12 mouse cellular contexts compared by ENCODE assay signal in genomic region chr2:156716683-156717082, GRCm38 (mm10). TPM values are rescaled to one million over a fixed set of nuclear protein-coding genes. Genes with fewer than 3 reads are reported as not detected.
A peak's percentile ranks its signal among the peaks of the same experiment; 100 is the strongest.
DNase-seq lines count a peak whose midpoint lies in the region; ATAC-seq lines count a peak whose summit lies in the region.
"Had no signal": no experiment of that assay in that cellular context is flagged by ENCODE, and none has a peak within 500 bp of the region (broad histone marks: within the 10 kb centered on the region; RNA-seq: fewer than 3 reads in every experiment).

No protein-coding gene starts in this region.

- ATAC-seq in heart, embryonic 14.5 days (ENCODE audit: insufficient number of reproducible peaks, insufficient read depth, low FRiP score, low read depth), result no peak
- no peak for ATAC-seq in limb, embryonic 12.5 days (ENCODE audit: insufficient number of reproducible peaks, insufficient read depth, low FRiP score, low TSS enrichment, low read depth)
- no peak for ATAC-seq in forebrain, embryonic 16.5 days
- ATAC-seq: intestine, embryonic 16.5 days; Patski had no signal

- no peak overlapping the region for H3K27ac ChIP-seq in heart, embryonic 14.5 days (replicated peaks in 1 of 2; ENCODE audit: control insufficient read depth in 1 of 2, insufficient read depth in 1 of 2, low read depth in 2 of 2, low read length in 2 of 2)
- no peak overlapping the region for H3K27ac ChIP-seq in limb, embryonic 12.5 days
- no peak overlapping the region for H3K27ac ChIP-seq in limb, embryonic 10.5 days
- no peak overlapping the region; the same call in 1 of the 2 replicates for H3K27ac ChIP-seq in forebrain, embryonic 16.5 days (ENCODE audit: low read length)

- no peaks in the 10 kb centered on the region for H3K27me3 ChIP-seq in heart, embryonic 14.5 days (ENCODE audit: control insufficient read depth, insufficient read depth, low read length)
- H3K27me3 ChIP-seq in limb, embryonic 12.5 days, result no peaks in the 10 kb centered on the region
- H3K27me3 ChIP-seq in limb, embryonic 10.5 days (ENCODE audit: low read depth, poor library complexity, severe bottlenecking), result no peaks in the 10 kb centered on the region
- H3K27me3 ChIP-seq in forebrain, embryonic 16.5 days (replicated peaks; ENCODE audit: control insufficient read depth, insufficient read depth, low read length), result no peaks in the 10 kb centered on the region
- H3K27me3 ChIP-seq: CH12.LX, Patski had no signal

- peaks cover 29 to 36% of the 10 kb centered on the region in 2 experiments for H3K4me1 ChIP-seq in heart, embryonic 14.5 days (ENCODE audit: control insufficient read depth in 2 of 2, insufficient read depth in 2 of 2, low read length in 2 of 2)
- peaks cover 34% of the 10 kb centered on the region for H3K4me1 ChIP-seq in limb, embryonic 12.5 days (replicated peaks)
- H3K4me1 ChIP-seq in limb, embryonic 10.5 days, result peaks cover 36% of the 10 kb centered on the region
- H3K4me1 ChIP-seq in forebrain, embryonic 16.5 days (replicated peaks; ENCODE audit: control insufficient read depth, insufficient read depth, low read length), result peaks cover 25% of the 10 kb centered on the region

- H3K9me3 ChIP-seq in heart, embryonic 14.5 days (ENCODE audit: control insufficient read depth, low read length), result no peaks in the 10 kb centered on the region
- no peaks in the 10 kb centered on the region for H3K9me3 ChIP-seq in limb, embryonic 12.5 days
- H3K9me3 ChIP-seq in limb, embryonic 10.5 days (replicated peaks), result no peaks in the 10 kb centered on the region
- H3K9me3 ChIP-seq in forebrain, embryonic 16.5 days (ENCODE audit: control insufficient read depth, low read length), result no peaks in the 10 kb centered on the region

- 68% methylated on average over 6 of the region's 6 CpGs for WGBS in heart, embryonic 14.5 days
- 77% methylated on average over 6 of the region's 6 CpGs for WGBS in limb, embryonic 12.5 days
- 83% methylated on average over 6 of the region's 6 CpGs for WGBS in limb, embryonic 10.5 days
- 77% methylated on average over 6 of the region's 6 CpGs for WGBS in forebrain, embryonic 16.5 days

- H3K36me3 ChIP-seq in heart, embryonic 14.5 days (ENCODE audit: control insufficient read depth, insufficient read depth, low read length), result no peaks in the 10 kb centered on the region; the same call in 1 of the 2 replicates
- 0 out of 2 replicates have a peak, but pooled peaks cover 4% of the 10 kb centered on the region for H3K36me3 ChIP-seq in limb, embryonic 12.5 days
- no peaks in the 10 kb centered on the region for H3K36me3 ChIP-seq in limb, embryonic 10.5 days
- no peaks in the 10 kb centered on the region for H3K36me3 ChIP-seq in forebrain, embryonic 16.5 days (ENCODE audit: control insufficient read depth, insufficient read depth)

- peak overlapping the region; percentile 62 for H3K4me2 ChIP-seq in heart, embryonic 14.5 days (ENCODE audit: low read length)
- H3K4me2 ChIP-seq in limb, embryonic 12.5 days, result 0 out of 2 replicates have a peak overlapping the region, but pooled peaks have one; percentile 48
- H3K4me2 ChIP-seq in forebrain, embryonic 16.5 days (ENCODE audit: low read length), result 0 out of 2 replicates have a peak overlapping the region, but pooled peaks have one; percentile 11

- no peak overlapping the region; the same call in 1 of the 2 replicates for H3K9ac ChIP-seq in heart, embryonic 14.5 days (ENCODE audit: low read length)
- no peak overlapping the region for H3K9ac ChIP-seq in limb, embryonic 12.5 days (replicated peaks)
- no peak overlapping the region for H3K9ac ChIP-seq in forebrain, embryonic 16.5 days (replicated peaks; ENCODE audit: low read depth, low read length)

- no peak overlapping the region for H3K4me3 ChIP-seq in heart, embryonic 14.5 days (ENCODE audit: control insufficient read depth in 1 of 2, insufficient read depth in 1 of 2, low read depth in 1 of 2, low read length in 2 of 2)
- H3K4me3 ChIP-seq in limb, embryonic 12.5 days (replicated peaks), result no peak overlapping the region
- H3K4me3 ChIP-seq in limb, embryonic 10.5 days, result no peak overlapping the region
- H3K4me3 ChIP-seq in forebrain, embryonic 16.5 days (replicated peaks; ENCODE audit: low read length), result no peak overlapping the region
- H3K4me3 ChIP-seq: erythroblast, embryonic 14.5 days had no signal

- no peak for DNase-seq in heart, adult 18-20 months
- DNase-seq in limb, embryonic 10.5 days (ENCODE audit: low spot score), result no peak
- DNase-seq in cerebellum, postnatal 25 days, result peak; percentile 48 to 58
- no peak for DNase-seq in left cerebral cortex, adult 9 months (ENCODE audit: low spot score in 2 of 2)
- no peak for DNase-seq in MN1 (ENCODE audit: low spot score)

RNA-seq across cellular contexts. Expression of gene Myl9, which starts 58.5 kb away (rescaled TPM):
- 2,013 and 2,167 TPM in 2 replicates for polyA plus RNA-seq in heart, embryonic 14.5 days (2014; fragmentation: Nextera tagmentation; extraction: Ambion mirVana)
- 10 to 100 TPM; 70.9 to 74.6 TPM for total RNA-seq in heart, adult 18-20 months (2021)
- polyA plus RNA-seq in limb, embryonic 12.5 days (2016; fragmentation: Nextera tagmentation; extraction: Ambion mirVana), result 103 and 121 TPM in 2 replicates
- polyA plus RNA-seq in limb, embryonic 10.5 days (2016; fragmentation: Nextera tagmentation; extraction: Ambion mirVana), result 30.1 and 62.7 TPM in 2 replicates
- polyA plus RNA-seq in forebrain, embryonic 16.5 days (2015; fragmentation: Nextera tagmentation; extraction: Ambion mirVana), result 36.5 and 41.4 TPM in 2 replicates
- total RNA-seq: CH12.LX had no signal

Comparison
In these comparisons a context has a peak if more than half of its experiments do, and no peak if none do; other contexts are left out.
1. H3K4me2 ChIP-seq: peak in every context shown above with its lines; median percentile 62 in heart, embryonic 14.5 days; 48 in limb, embryonic 12.5 days; 11 in forebrain, embryonic 16.5 days.
2. DNase-seq: peak in cerebellum, postnatal 25 days (2 of 2); none in heart, adult 18-20 months (0 of 2), limb, embryonic 10.5 days (single experiment), left cerebral cortex, adult 9 months (0 of 2) and MN1 (single experiment).
3. RNA of gene Myl9, which starts 58.5 kb away (polyA plus RNA-seq): 2,013 to 2,167 TPM in heart, embryonic 14.5 days; 103 to 121 TPM in limb, embryonic 12.5 days, 30.1 to 62.7 TPM in limb, embryonic 10.5 days and 36.5 to 41.4 TPM in forebrain, embryonic 16.5 days; every median in the first group is over 10 times any median in the second.